Mouse (Mus musculus) kidney, adult 18-20 months (tissue): ENCODE results near the gene Dbndd2.

Source experiments
- DNase-seq: peaks from one replicate; pipeline ENCODE4 v3.0.0; 2021

The Dbndd2 gene

GRCm38 (mm10) chr2:164454846-164455245, 31.1 kb upstream of the Dbndd2 start:
- peak; percentile 92 for DNase-seq

- DNase-seq = peak; percentile 45
Observed at GRCm38 (mm10) chr2:164455421-164456190, 30.3 kb upstream of the Dbndd2 start.

GRCm38 (mm10) chr2:164456413-164456812, 29.5 kb upstream of the Dbndd2 start:
- DNase-seq = no peak

GRCm38 (mm10) chr2:164456864-164457300, 29.0 kb upstream of the Dbndd2 start, which contains the start of gene Sys1:
Gene Sys1 (plus strand): TSS chr2:164456964.
- peak; percentile 61 for DNase-seq

- DNase-seq = peak; percentile 74
Observed at GRCm38 (mm10) chr2:164457942-164458341, 28.0 kb upstream of the Dbndd2 start.

- DNase-seq = peak; percentile 39
Observed at GRCm38 (mm10) chr2:164458535-164458934, 27.4 kb upstream of the Dbndd2 start.

- peak; percentile 95 for DNase-seq
Observed at GRCm38 (mm10) chr2:164460745-164461551, 25.0 kb upstream of the Dbndd2 start, which contains the start of gene Gm20458. Gene Gm20458 (plus strand): TSS chr2:164460967.

GRCm38 (mm10) chr2:164465161-164465560, 20.7 kb upstream of the Dbndd2 start:
- DNase-seq = no peak

- no peak for DNase-seq
Observed at GRCm38 (mm10) chr2:164466787-164467186, 19.1 kb upstream of the Dbndd2 start.

- DNase-seq = peak; percentile 63
Observed at GRCm38 (mm10) chr2:164470254-164470653, 15.7 kb upstream of the Dbndd2 start.

GRCm38 (mm10) chr2:164473624-164474023, 12.3 kb upstream of the Dbndd2 start, which contains the start of gene Trp53tg5:
Gene Trp53tg5 (minus strand): TSS chr2:164473724.
- DNase-seq = no peak

GRCm38 (mm10) chr2:164486258-164487114, 580 bp downstream of the Dbndd2 start:
- DNase-seq = peak; percentile 72

GRCm38 (mm10) chr2:164487115-164487527, 1.2 kb downstream of the Dbndd2 start:
- no peak for DNase-seq

GRCm38 (mm10) chr2:164487812-164488211, 1.9 kb downstream of the Dbndd2 start:
- DNase-seq = no peak

- no peak for DNase-seq
Observed at GRCm38 (mm10) chr2:164494126-164494525, 8.2 kb downstream of the Dbndd2 start.

- no peak for DNase-seq
Observed at GRCm38 (mm10) chr2:164496331-164496730, 10.4 kb downstream of the Dbndd2 start.

GRCm38 (mm10) chr2:164496847-164497690, 11.2 kb downstream of the Dbndd2 start, which contains the start of gene Pigt:
Gene Pigt (plus strand): TSS chr2:164497520.
- DNase-seq = peak; percentile 88

- no peak for DNase-seq
Observed at GRCm38 (mm10) chr2:164497691-164498268, 11.9 kb downstream of the Dbndd2 start.

GRCm38 (mm10) chr2:164499317-164499716, 13.4 kb downstream of the Dbndd2 start:
- DNase-seq = no peak

- peak; percentile 54 for DNase-seq
Observed at GRCm38 (mm10) chr2:164500511-164500910, 14.6 kb downstream of the Dbndd2 start.

- DNase-seq = no peak
Observed at GRCm38 (mm10) chr2:164504919-164505318, 19.0 kb downstream of the Dbndd2 start.
